Mouse (Mus musculus): ENCODE results near the gene Wdr63.

GRCm38 (mm10) chr3:146134834-146135233 is 26.9 kb upstream of the Wdr63 start:
- TF ChIP-seq CTCF (IDR thresholded peaks at IDR 0.05; ENCODE audit: insufficient read depth, low read length) = no peak
- no peak for TF ChIP-seq POLR2A (IDR thresholded peaks at IDR 0.05; ENCODE audit: borderline replicate concordance, extremely low read depth, low read depth, low read length)
